Mouse (Mus musculus) kidney, postnatal 0 days (tissue): ENCODE data around the gene Lrguk. TPM values are rescaled to one million over a fixed set of nuclear protein-coding genes. Genes with fewer than 3 reads are reported as not detected.
A peak's percentile ranks its signal among the peaks of the same experiment; 100 is the strongest.

Experiments
- ATAC-seq: fragments of 200-750 bp; cut with Nextera tagmentation; replicated peaks from 2 replicates; pipeline ENCODE4 v1.8.0; 2017; ENCODE audit warnings: low read depth, moderate number of reproducible peaks, moderate TSS enrichment, moderate library complexity; ENCODE audit not compliant: low FRiP score
- DNase-seq: peaks from one replicate; pipeline ENCODE4 v3.0.0-alpha.2; 2016; ENCODE audit warnings: low spot score
- H3K27ac ChIP-seq: fragments of 300-500 bp; sonication (generic); 2 replicates; pipeline ENCODE4 v1.5.1; 2014; ENCODE audit warnings: mild to moderate bottlenecking
- H3K27me3 ChIP-seq: fragments of 300-500 bp; sonication (generic); 2 replicates; pipeline ENCODE4 v1.6.1; 2014; ENCODE audit warnings: low read length, mixed read lengths; ENCODE audit not compliant: insufficient read depth
- H3K36me3 ChIP-seq: fragments of 300-500 bp; sonication (generic); 2 replicates; pipeline ENCODE4 v1.6.1; 2014; ENCODE audit warnings: low read length, mixed read lengths; ENCODE audit not compliant: insufficient read depth
- H3K4me1 ChIP-seq: fragments of 300-500 bp; sonication (generic); replicated peaks from 2 replicates; pipeline ENCODE4 v1.6.1; 2014; ENCODE audit warnings: antibody characterized with exemption, low read length, mixed read lengths; ENCODE audit not compliant: insufficient read depth
- H3K4me2 ChIP-seq: fragments of 300-500 bp; sonication (generic); 2 replicates; pipeline ENCODE4 v1.6.1; 2014; ENCODE audit warnings: mild to moderate bottlenecking, low read length, moderate library complexity, mixed read lengths
- H3K4me3 ChIP-seq: fragments of 300-500 bp; sonication (generic); replicated peaks from 2 replicates; pipeline ENCODE4 v1.5.1; 2014; ENCODE audit warnings: low read depth, low read length
- H3K9ac ChIP-seq: fragments of 300-500 bp; sonication (generic); 2 replicates; pipeline ENCODE4 v1.6.1; 2014; ENCODE audit warnings: low read depth, low read length
- H3K9me3 ChIP-seq: fragments of 300-500 bp; sonication (generic); replicated peaks from 2 replicates; pipeline ENCODE4 v1.6.1; 2016; ENCODE audit warnings: low read length, inconsistent platforms, mixed read lengths
- CTCF ChIP-seq: IDR thresholded peaks from 2 replicates; pipeline ENCODE4 v1.5.1; 2016; ENCODE audit warnings: antibody characterized with exemption, low read depth, mild to moderate bottlenecking, moderate library complexity
- WGBS: fragments of 180-500 bp; shearing (Covaris S2); extraction: QIAGEN DNeasy Blood & Tissue Kit; methylation state at CpG from one replicate; pipeline ENCODE4 v1.1.7; 2014; 5-methylcytosine and 5-hydroxymethylcytosine counted together
- polyA plus RNA-seq: library from polyadenylated mRNA; unstranded; fragments of >200 nt; fragmentation: Nextera tagmentation; extraction: Ambion mirVana; gene quantifications from 2 replicates; pipeline ENCODE4 v1.2.1, GENCODE M21; 2015

The Lrguk gene
- polyA plus RNA-seq, 1 experiment from 2014 or later, result 1.2 TPM

GRCm38 (mm10) chr6:34040624-34041235 lies 11.5 kb downstream of the Lrguk start:
- ATAC-seq, result peak; percentile 46

GRCm38 (mm10) chr6:34041589-34042280 lies 12.5 kb downstream of the Lrguk start:
- Histone ChIP-seq H3K36me3 (no peaks in the 10 kb centered on the region), H3K27ac (no peak overlapping the region)
- ATAC-seq, result no peak

More at GRCm38 (mm10) chr6:34040624-34041235, 11.5 kb downstream of the Lrguk start:
- no peaks in the 10 kb centered on the region for H3K36me3 ChIP-seq
- WGBS, result 41% methylated on average over 12 of the region's 12 CpGs
- H3K4me1 ChIP-seq, result 0 out of 2 replicates have a peak, but pooled peaks cover 5% of the 10 kb centered on the region
- peak; percentile 87 for TF ChIP-seq CTCF
- no peak overlapping the region for H3K9ac ChIP-seq
- no peaks in the 10 kb centered on the region for H3K27me3 ChIP-seq
- no peak overlapping the region for H3K27ac ChIP-seq
- no peak overlapping the region for H3K4me2 ChIP-seq
- H3K9me3 ChIP-seq, result no peaks in the 10 kb centered on the region
- no peak overlapping the region for H3K4me3 ChIP-seq
- peak; percentile 68 for DNase-seq

GRCm38 (mm10) chr6:34044228-34044811 lies 15.1 kb downstream of the Lrguk start:
- WGBS, result 55% methylated on average over 12 of the region's 12 CpGs

More at GRCm38 (mm10) chr6:34041589-34042280, 12.5 kb downstream of the Lrguk start:
- Histone ChIP-seq H3K9me3 (no peaks in the 10 kb centered on the region), H3K4me3 (no peak overlapping the region), H3K4me1 (0 out of 2 replicates have a peak, but pooled peaks cover 5% of the 10 kb centered on the region), H3K4me2 (no peak overlapping the region), H3K27me3 (no peaks in the 10 kb centered on the region), H3K9ac (no peak overlapping the region)
- no peak for TF ChIP-seq CTCF
- DNase-seq, result peak; percentile 38
- WGBS, result 86% methylated on average over 11 of the region's 11 CpGs

GRCm38 (mm10) chr6:34044846-34045540 lies 15.7 kb downstream of the Lrguk start:
- H3K4me2 ChIP-seq, result no peak overlapping the region
- H3K9me3 ChIP-seq, result no peaks in the 10 kb centered on the region
- H3K4me3 ChIP-seq, result no peak overlapping the region
- H3K36me3 ChIP-seq, result no peaks in the 10 kb centered on the region
- ATAC-seq (no peak), DNase-seq (no peak)
- WGBS, result 76% methylated on average over 9 of the region's 9 CpGs
- no peak overlapping the region for H3K9ac ChIP-seq
- no peak overlapping the region for H3K27ac ChIP-seq
- H3K27me3 ChIP-seq, result no peaks in the 10 kb centered on the region
- TF ChIP-seq CTCF, result no peak
- 0 out of 2 replicates have a peak, but pooled peaks cover 5% of the 10 kb centered on the region for H3K4me1 ChIP-seq

More at GRCm38 (mm10) chr6:34044228-34044811, 15.1 kb downstream of the Lrguk start:
- Histone ChIP-seq H3K4me3 (no peak overlapping the region), H3K4me2 (no peak overlapping the region), H3K27ac (no peak overlapping the region), H3K4me1 (0 out of 2 replicates have a peak, but pooled peaks cover 5% of the 10 kb centered on the region), H3K9me3 (no peaks in the 10 kb centered on the region), H3K27me3 (no peaks in the 10 kb centered on the region), H3K36me3 (no peaks in the 10 kb centered on the region), H3K9ac (no peak overlapping the region)
- DNase-seq (peak; percentile 77), ATAC-seq (no peak)
- TF ChIP-seq CTCF, result no peak

GRCm38 (mm10) chr6:34046551-34047186 lies 17.4 kb downstream of the Lrguk start:
- Histone ChIP-seq H3K4me2 (no peak overlapping the region), H3K27ac (no peak overlapping the region), H3K27me3 (no peaks in the 10 kb centered on the region), H3K9ac (no peak overlapping the region), H3K4me1 (0 out of 2 replicates have a peak, but pooled peaks cover 5% of the 10 kb centered on the region), H3K36me3 (no peaks in the 10 kb centered on the region), H3K4me3 (no peak overlapping the region), H3K9me3 (no peaks in the 10 kb centered on the region)
- ATAC-seq, result no peak
- 72% methylated on average over 11 of the region's 11 CpGs for WGBS
- no peak for TF ChIP-seq CTCF
- DNase-seq, result no peak
